Mouse (Mus musculus): ENCODE measurements at regions not wholly inside any gene's neighbourhood (a gene's known extent, or its start where the extent isn't known, plus 50 kb on each side); places are given as distances from the start of the nearest gene placed in this dataset.

- H3K9me3 ChIP-seq (ENCODE audit: low read length), result no peaks in the 10 kb centered on the region
- no peak for ATAC-seq (ENCODE audit: low FRiP score, low TSS enrichment)
- H3K9ac ChIP-seq (replicated peaks; ENCODE audit: low read length), result no peak overlapping the region
- H3K36me3 ChIP-seq (ENCODE audit: insufficient read depth, low read length), result no peaks in the 10 kb centered on the region
- H3K4me3 ChIP-seq (ENCODE audit: low read length), result no peak overlapping the region
- H3K4me2 ChIP-seq (replicated peaks; ENCODE audit: low read depth, low read length), result no peak overlapping the region
- H3K27me3 ChIP-seq (ENCODE audit: insufficient read depth, low read length), result no peaks in the 10 kb centered on the region
- no peaks in the 10 kb centered on the region for H3K4me1 ChIP-seq (ENCODE audit: insufficient read depth, low read length)
- 85% methylated on average over 4 of the region's 4 CpGs for WGBS
- no peak overlapping the region for H3K27ac ChIP-seq (ENCODE audit: low read length)
Measured at GRCm38 (mm10) chr10:98531425-98531824, 382.8 kb upstream of the Atp2b1 start.

GRCm38 (mm10) chr10:98538706-98539105 lies 375.5 kb upstream of the Atp2b1 start:
- ATAC-seq (ENCODE audit: low FRiP score, low TSS enrichment), result no peak
- H3K9ac ChIP-seq (replicated peaks; ENCODE audit: low read length), result no peak overlapping the region
- H3K27me3 ChIP-seq (ENCODE audit: insufficient read depth, low read length), result no peaks in the 10 kb centered on the region
- no peaks in the 10 kb centered on the region for H3K36me3 ChIP-seq (ENCODE audit: insufficient read depth, low read length)
- H3K4me2 ChIP-seq (replicated peaks; ENCODE audit: low read depth, low read length), result no peak overlapping the region
- H3K4me1 ChIP-seq (ENCODE audit: insufficient read depth, low read length), result peaks cover 10% of the 10 kb centered on the region
- H3K9me3 ChIP-seq (ENCODE audit: low read length), result no peaks in the 10 kb centered on the region
- WGBS, result 61% methylated on average over 1 of the region's 1 CpGs
- H3K27ac ChIP-seq (ENCODE audit: low read length), result no peak overlapping the region
- no peak overlapping the region for H3K4me3 ChIP-seq (ENCODE audit: low read length)

GRCm38 (mm10) chr10:98541062-98541461 lies 373.1 kb upstream of the Atp2b1 start:
- H3K27me3 ChIP-seq (ENCODE audit: insufficient read depth, low read length), result no peaks in the 10 kb centered on the region
- no peak overlapping the region for H3K4me3 ChIP-seq (ENCODE audit: low read length)
- H3K9me3 ChIP-seq (ENCODE audit: low read length), result no peaks in the 10 kb centered on the region
- no peak for ATAC-seq (ENCODE audit: low FRiP score, low TSS enrichment)
- no peaks in the 10 kb centered on the region for H3K36me3 ChIP-seq (ENCODE audit: insufficient read depth, low read length)
- no peak overlapping the region for H3K9ac ChIP-seq (replicated peaks; ENCODE audit: low read length)
- H3K4me2 ChIP-seq (replicated peaks; ENCODE audit: low read depth, low read length), result no peak overlapping the region
- peaks cover 14% of the 10 kb centered on the region for H3K4me1 ChIP-seq (ENCODE audit: insufficient read depth, low read length)
- no peak overlapping the region for H3K27ac ChIP-seq (ENCODE audit: low read length)

GRCm38 (mm10) chr10:98542072-98542471 lies 372.1 kb upstream of the Atp2b1 start:
- H3K4me1 ChIP-seq (ENCODE audit: insufficient read depth, low read length), result peaks cover 14% of the 10 kb centered on the region
- 85% methylated on average over 2 of the region's 2 CpGs for WGBS
- no peak overlapping the region for H3K4me3 ChIP-seq (ENCODE audit: low read length)
- H3K27me3 ChIP-seq (ENCODE audit: insufficient read depth, low read length), result no peaks in the 10 kb centered on the region
- H3K4me2 ChIP-seq (replicated peaks; ENCODE audit: low read depth, low read length), result no peak overlapping the region
- H3K9me3 ChIP-seq (ENCODE audit: low read length), result no peaks in the 10 kb centered on the region
- H3K27ac ChIP-seq (ENCODE audit: low read length), result no peak overlapping the region
- ATAC-seq (ENCODE audit: low FRiP score, low TSS enrichment), result no peak
- no peaks in the 10 kb centered on the region for H3K36me3 ChIP-seq (ENCODE audit: insufficient read depth, low read length)
- H3K9ac ChIP-seq (replicated peaks; ENCODE audit: low read length), result no peak overlapping the region

GRCm38 (mm10) chr10:98543253-98543997 lies 370.8 kb upstream of the Atp2b1 start:
- H3K27me3 ChIP-seq (ENCODE audit: insufficient read depth, low read length), result no peaks in the 10 kb centered on the region
- peaks cover 14% of the 10 kb centered on the region for H3K4me1 ChIP-seq (ENCODE audit: insufficient read depth, low read length)
- H3K4me2 ChIP-seq (replicated peaks; ENCODE audit: low read depth, low read length), result no peak overlapping the region
- peak; percentile 51; the same call in 1 of the 2 replicates for ATAC-seq (ENCODE audit: low FRiP score, low TSS enrichment)
- no peaks in the 10 kb centered on the region for H3K36me3 ChIP-seq (ENCODE audit: insufficient read depth, low read length)
- peak overlapping the region; percentile 45; the same call in 1 of the 2 replicates for H3K27ac ChIP-seq (ENCODE audit: low read length)
- no peak overlapping the region for H3K4me3 ChIP-seq (ENCODE audit: low read length)
- no peak overlapping the region for H3K9ac ChIP-seq (replicated peaks; ENCODE audit: low read length)
- no peaks in the 10 kb centered on the region for H3K9me3 ChIP-seq (ENCODE audit: low read length)
- 13% methylated on average over 8 of the region's 8 CpGs for WGBS

- WGBS, result 53% methylated on average over 5 of the region's 5 CpGs
- H3K36me3 ChIP-seq (ENCODE audit: insufficient read depth, low read length), result no peaks in the 10 kb centered on the region
- H3K4me1 ChIP-seq (ENCODE audit: insufficient read depth, low read length), result peaks cover 14% of the 10 kb centered on the region
- H3K27ac ChIP-seq (ENCODE audit: low read length), result peak overlapping the region; percentile 45; the same call in 1 of the 2 replicates
- H3K4me3 ChIP-seq (ENCODE audit: low read length), result no peak overlapping the region
- H3K9ac ChIP-seq (replicated peaks; ENCODE audit: low read length), result no peak overlapping the region
- no peak overlapping the region for H3K4me2 ChIP-seq (replicated peaks; ENCODE audit: low read depth, low read length)
- no peaks in the 10 kb centered on the region for H3K9me3 ChIP-seq (ENCODE audit: low read length)
- ATAC-seq (ENCODE audit: low FRiP score, low TSS enrichment), result no peak
- H3K27me3 ChIP-seq (ENCODE audit: insufficient read depth, low read length), result no peaks in the 10 kb centered on the region
Measured at GRCm38 (mm10) chr10:98543998-98544349, 370.2 kb upstream of the Atp2b1 start.

GRCm38 (mm10) chr10:98554575-98554974 lies 359.6 kb upstream of the Atp2b1 start:
- Histone ChIP-seq H3K27me3 (ENCODE audit: insufficient read depth, low read length) (no peaks in the 10 kb centered on the region), H3K4me2 (replicated peaks; ENCODE audit: low read depth, low read length) (no peak overlapping the region), H3K27ac (ENCODE audit: low read length) (no peak overlapping the region), H3K9me3 (ENCODE audit: low read length) (no peaks in the 10 kb centered on the region), H3K4me1 (ENCODE audit: insufficient read depth, low read length) (no peaks in the 10 kb centered on the region), H3K9ac (replicated peaks; ENCODE audit: low read length) (no peak overlapping the region), H3K36me3 (ENCODE audit: insufficient read depth, low read length) (no peaks in the 10 kb centered on the region), H3K4me3 (ENCODE audit: low read length) (no peak overlapping the region)
- 86% methylated on average over 3 of the region's 3 CpGs for WGBS
- ATAC-seq (ENCODE audit: low FRiP score, low TSS enrichment), result no peak

GRCm38 (mm10) chr10:98557470-98558060 lies 356.6 kb upstream of the Atp2b1 start:
- Histone ChIP-seq H3K27ac (ENCODE audit: low read length) (no peak overlapping the region), H3K4me3 (ENCODE audit: low read length) (no peak overlapping the region)
- 73% methylated on average over 9 of the region's 9 CpGs for WGBS

GRCm38 (mm10) chr10:98558560-98558959 lies 355.6 kb upstream of the Atp2b1 start:
- Histone ChIP-seq H3K4me2 (replicated peaks; ENCODE audit: low read depth, low read length) (no peak overlapping the region), H3K27me3 (ENCODE audit: insufficient read depth, low read length) (no peaks in the 10 kb centered on the region), H3K9me3 (ENCODE audit: low read length) (no peaks in the 10 kb centered on the region), H3K36me3 (ENCODE audit: insufficient read depth, low read length) (no peaks in the 10 kb centered on the region), H3K4me1 (ENCODE audit: insufficient read depth, low read length) (no peaks in the 10 kb centered on the region), H3K9ac (replicated peaks; ENCODE audit: low read length) (no peak overlapping the region), H3K27ac (ENCODE audit: low read length) (no peak overlapping the region), H3K4me3 (ENCODE audit: low read length) (no peak overlapping the region)
- no peak for ATAC-seq (ENCODE audit: low FRiP score, low TSS enrichment)
- WGBS, result 85% methylated on average over 2 of the region's 2 CpGs

More at GRCm38 (mm10) chr10:98557470-98558060, 356.6 kb upstream of the Atp2b1 start:
- Histone ChIP-seq H3K4me1 (ENCODE audit: insufficient read depth, low read length) (no peaks in the 10 kb centered on the region), H3K4me2 (replicated peaks; ENCODE audit: low read depth, low read length) (no peak overlapping the region), H3K27me3 (ENCODE audit: insufficient read depth, low read length) (no peaks in the 10 kb centered on the region), H3K36me3 (ENCODE audit: insufficient read depth, low read length) (no peaks in the 10 kb centered on the region), H3K9me3 (ENCODE audit: low read length) (no peaks in the 10 kb centered on the region), H3K9ac (replicated peaks; ENCODE audit: low read length) (no peak overlapping the region)
- ATAC-seq (ENCODE audit: low FRiP score, low TSS enrichment), result no peak

GRCm38 (mm10) chr10:98562297-98562912 lies 351.8 kb upstream of the Atp2b1 start:
- H3K4me1 ChIP-seq (ENCODE audit: insufficient read depth, low read length), result no peaks in the 10 kb centered on the region
- no peaks in the 10 kb centered on the region for H3K27me3 ChIP-seq (ENCODE audit: insufficient read depth, low read length)
- no peaks in the 10 kb centered on the region for H3K9me3 ChIP-seq (ENCODE audit: low read length)
- no peak overlapping the region for H3K4me3 ChIP-seq (ENCODE audit: low read length)
- no peak overlapping the region for H3K4me2 ChIP-seq (replicated peaks; ENCODE audit: low read depth, low read length)
- no peak overlapping the region for H3K27ac ChIP-seq (ENCODE audit: low read length)
- WGBS, result 83% methylated on average over 2 of the region's 2 CpGs
- no peak overlapping the region for H3K9ac ChIP-seq (replicated peaks; ENCODE audit: low read length)
- no peak for ATAC-seq (ENCODE audit: low FRiP score, low TSS enrichment)
- no peaks in the 10 kb centered on the region for H3K36me3 ChIP-seq (ENCODE audit: insufficient read depth, low read length)
